Mouse (Mus musculus) testis, adult 2 months (tissue): ENCODE results near the gene Stim1. TPM values are rescaled to one million over a fixed set of nuclear protein-coding genes. Genes with fewer than 3 reads are reported as not detected.
A peak's percentile ranks its signal among the peaks of the same experiment; 100 is the strongest.

Source experiments
- H3K27ac ChIP-seq: fragments of 200-500 bp; 2 replicates; pipeline ENCODE4 v1.5.1; 2012; ENCODE audit warnings: low read depth, low read length; ENCODE audit not compliant: control insufficient read depth, insufficient read depth
- H3K27me3 ChIP-seq: fragments of 200-500 bp; 2 replicates; pipeline ENCODE4 v1.6.1; 2012; ENCODE audit warnings: mild to moderate bottlenecking, low read length, moderate library complexity; ENCODE audit not compliant: control insufficient read depth, insufficient read depth
- H3K36me3 ChIP-seq: fragments of 200-500 bp; 2 replicates; pipeline ENCODE4 v1.6.1; 2012; ENCODE audit warnings: mild to moderate bottlenecking, low read length; ENCODE audit not compliant: control insufficient read depth, insufficient read depth
- H3K4me1 ChIP-seq: fragments of 200-500 bp; 2 replicates; pipeline ENCODE4 v1.6.1; 2012; ENCODE audit warnings: low read length; ENCODE audit not compliant: control insufficient read depth, insufficient read depth
- H3K4me3 ChIP-seq: fragments of 200-500 bp; 2 replicates; pipeline ENCODE4 v1.5.1; 2012; ENCODE audit warnings: low read depth, mild to moderate bottlenecking, low read length, moderate library complexity, mixed read lengths; ENCODE audit not compliant: control insufficient read depth
- CTCF ChIP-seq: fragments of 200-500 bp; IDR thresholded peaks from 2 replicates; pipeline ENCODE4 v1.5.1; 2012; ENCODE audit warnings: low read depth, mild to moderate bottlenecking, inconsistent platforms, low read length, moderate library complexity; ENCODE audit not compliant: control insufficient read depth, insufficient read depth, insufficient replicate concordance
- POLR2A ChIP-seq: fragments of 200-500 bp; IDR thresholded peaks from 2 replicates; pipeline ENCODE4 v1.6.1; 2012; ENCODE audit warnings: low read depth, mild to moderate bottlenecking, inconsistent platforms, low read length, moderate library complexity; ENCODE audit not compliant: control insufficient read depth
- polyA plus RNA-seq: library from polyadenylated mRNA; depleted of rRNA; stranded (reverse); fragments of >200 nt; gene quantifications from 2 replicates; pipeline ENCODE4 v1.2.3, GENCODE M21; 2012

The Stim1 gene
- polyA plus RNA-seq, 1 experiment = 127 TPM

GRCm38 (mm10) chr7:102229814-102230213 lies 37.8 kb upstream of the Stim1 start:
- Histone ChIP-seq H3K27me3 (no peaks in the 10 kb centered on the region), H3K4me1 (peaks cover 7% of the 10 kb centered on the region), H3K4me3 (peak overlapping the region; percentile 75), H3K36me3 (no peaks in the 10 kb centered on the region), H3K27ac (peak overlapping the region; percentile 84)
- no peak for TF ChIP-seq CTCF
- 0 out of 2 replicates have a peak, but pooled peaks have one; percentile 24 for TF ChIP-seq POLR2A

- H3K27ac ChIP-seq = no peak overlapping the region
- no peak for TF ChIP-seq POLR2A
- TF ChIP-seq CTCF = no peak
- no peaks in the 10 kb centered on the region for H3K27me3 ChIP-seq
- no peak overlapping the region for H3K4me3 ChIP-seq
- H3K36me3 ChIP-seq = no peaks in the 10 kb centered on the region
- H3K4me1 ChIP-seq = peaks cover 9% of the 10 kb centered on the region
Measured at GRCm38 (mm10) chr7:102233059-102233458, 34.5 kb upstream of the Stim1 start.

DNA sequence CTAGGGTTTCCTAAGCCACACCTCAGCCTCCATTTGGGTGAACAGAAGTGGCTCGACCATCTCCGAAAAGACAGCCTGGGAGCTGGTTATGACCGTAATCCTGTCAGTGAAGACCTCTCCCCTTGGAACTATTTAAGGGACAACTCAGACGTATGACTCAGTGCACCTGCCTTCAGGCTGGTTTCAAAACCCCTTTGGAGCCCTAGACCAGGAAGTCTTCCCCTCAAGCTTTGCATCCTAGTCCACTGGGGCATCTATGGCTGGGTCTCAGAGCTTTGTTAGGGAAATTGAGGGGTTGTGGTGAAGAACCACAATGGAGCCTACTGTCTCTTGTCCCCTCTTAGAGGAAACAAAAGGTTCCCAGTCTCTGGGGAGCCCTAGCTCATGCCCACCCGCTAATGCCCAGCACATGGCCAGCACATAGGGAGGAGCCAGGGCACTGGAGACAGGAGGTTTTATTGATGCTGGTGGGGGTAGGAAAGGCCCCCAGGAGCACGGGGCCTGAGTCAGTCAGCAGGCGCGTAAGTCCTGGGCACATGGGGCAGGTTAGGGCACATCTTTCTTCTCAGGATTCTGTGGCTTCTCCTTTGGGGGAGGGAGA lies 28.8 kb upstream of the Stim1 start:
- H3K27me3 ChIP-seq = no peaks in the 10 kb centered on the region
- H3K4me3 ChIP-seq = no peak overlapping the region
- peaks cover 5% of the 10 kb centered on the region for H3K4me1 ChIP-seq
- no peak for TF ChIP-seq POLR2A
- no peak for TF ChIP-seq CTCF
- no peaks in the 10 kb centered on the region for H3K36me3 ChIP-seq
- no peak overlapping the region for H3K27ac ChIP-seq

DNA sequence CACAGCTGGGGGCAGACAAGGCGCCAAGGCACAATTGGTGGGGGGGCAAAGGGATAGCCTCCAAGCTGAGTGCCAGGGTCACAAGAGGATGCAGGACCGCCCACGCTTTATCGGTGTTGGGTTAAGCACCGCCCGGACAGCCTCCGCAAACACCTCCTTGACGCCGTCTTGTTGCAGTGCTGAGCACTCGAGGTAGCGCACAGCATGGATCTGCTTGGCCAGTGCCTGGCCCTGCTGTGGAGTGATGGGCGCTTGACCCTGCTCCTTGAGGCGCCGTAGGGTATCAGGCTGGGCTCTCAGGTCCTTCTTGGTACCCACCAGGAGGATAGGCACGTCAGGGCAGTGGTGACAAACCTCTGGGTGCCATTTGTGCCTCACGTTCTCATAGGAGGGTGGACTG lies 28.0 kb upstream of the Stim1 start:
- TF ChIP-seq POLR2A = no peak
- no peak for TF ChIP-seq CTCF
- no peaks in the 10 kb centered on the region for H3K27me3 ChIP-seq
- no peak overlapping the region for H3K27ac ChIP-seq
- no peaks in the 10 kb centered on the region for H3K36me3 ChIP-seq
- H3K4me3 ChIP-seq = no peak overlapping the region
- H3K4me1 ChIP-seq = peaks cover 9% of the 10 kb centered on the region

DNA sequence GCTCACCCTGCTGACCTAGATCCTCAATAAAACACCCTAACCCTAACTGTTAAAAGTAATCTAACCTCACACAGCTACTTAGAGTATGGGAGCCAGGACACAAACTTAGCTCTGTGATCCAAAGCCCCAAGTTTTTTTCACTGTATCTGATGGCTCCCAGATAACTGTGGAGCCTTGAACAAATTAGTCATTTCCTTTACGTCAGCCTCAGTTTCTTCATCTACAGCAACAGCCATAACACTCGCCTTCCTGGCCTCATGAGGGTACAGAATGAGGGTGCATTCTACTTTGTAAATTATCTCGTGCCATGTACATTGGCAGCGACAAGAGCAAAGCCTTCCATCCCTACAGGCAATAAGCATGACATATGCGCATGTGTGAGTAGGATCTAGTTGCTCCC lies 25.2 kb upstream of the Stim1 start:
- no peak for TF ChIP-seq POLR2A
- TF ChIP-seq CTCF = no peak
- Histone ChIP-seq H3K27me3 (no peaks in the 10 kb centered on the region), H3K36me3 (no peaks in the 10 kb centered on the region), H3K27ac (no peak overlapping the region), H3K4me3 (no peak overlapping the region), H3K4me1 (peaks cover 13% of the 10 kb centered on the region)

DNA sequence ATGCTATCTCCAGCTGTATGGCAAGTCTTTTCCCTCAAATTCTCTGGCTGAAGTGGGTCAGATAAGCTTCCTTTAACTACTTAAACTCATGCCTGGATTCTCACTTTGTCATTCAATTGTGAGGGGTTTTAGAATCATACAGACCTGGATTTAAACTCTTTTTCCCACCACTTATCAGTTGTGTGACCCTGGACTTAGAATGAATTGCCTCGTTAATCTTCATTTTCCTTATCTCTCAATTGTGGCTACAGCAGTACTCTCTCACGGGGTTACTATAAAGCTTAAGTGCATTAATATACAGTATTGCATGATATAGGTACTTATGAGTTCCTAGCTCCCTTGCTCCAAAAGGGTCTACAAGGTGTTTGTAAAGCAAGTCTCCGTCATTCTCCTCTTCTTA lies 24.7 kb upstream of the Stim1 start:
- Histone ChIP-seq H3K36me3 (no peaks in the 10 kb centered on the region), H3K27me3 (no peaks in the 10 kb centered on the region), H3K4me1 (peaks cover 15% of the 10 kb centered on the region), H3K27ac (no peak overlapping the region), H3K4me3 (no peak overlapping the region)
- TF ChIP-seq CTCF (no peak), POLR2A (no peak)

- Histone ChIP-seq H3K36me3 (no peaks in the 10 kb centered on the region), H3K4me1 (peaks cover 22% of the 10 kb centered on the region)
Measured at GRCm38 (mm10) chr7:102243870-102244269, 23.7 kb upstream of the Stim1 start.

More at GRCm38 (mm10) chr7:102243870-102244269, 23.7 kb upstream of the Stim1 start:
- Histone ChIP-seq H3K27ac (no peak overlapping the region), H3K27me3 (no peaks in the 10 kb centered on the region), H3K4me3 (no peak overlapping the region)
- no peak for TF ChIP-seq CTCF
- no peak for TF ChIP-seq POLR2A
